Mouse (Mus musculus): ENCODE results near the gene Cnnm4.

DNA sequence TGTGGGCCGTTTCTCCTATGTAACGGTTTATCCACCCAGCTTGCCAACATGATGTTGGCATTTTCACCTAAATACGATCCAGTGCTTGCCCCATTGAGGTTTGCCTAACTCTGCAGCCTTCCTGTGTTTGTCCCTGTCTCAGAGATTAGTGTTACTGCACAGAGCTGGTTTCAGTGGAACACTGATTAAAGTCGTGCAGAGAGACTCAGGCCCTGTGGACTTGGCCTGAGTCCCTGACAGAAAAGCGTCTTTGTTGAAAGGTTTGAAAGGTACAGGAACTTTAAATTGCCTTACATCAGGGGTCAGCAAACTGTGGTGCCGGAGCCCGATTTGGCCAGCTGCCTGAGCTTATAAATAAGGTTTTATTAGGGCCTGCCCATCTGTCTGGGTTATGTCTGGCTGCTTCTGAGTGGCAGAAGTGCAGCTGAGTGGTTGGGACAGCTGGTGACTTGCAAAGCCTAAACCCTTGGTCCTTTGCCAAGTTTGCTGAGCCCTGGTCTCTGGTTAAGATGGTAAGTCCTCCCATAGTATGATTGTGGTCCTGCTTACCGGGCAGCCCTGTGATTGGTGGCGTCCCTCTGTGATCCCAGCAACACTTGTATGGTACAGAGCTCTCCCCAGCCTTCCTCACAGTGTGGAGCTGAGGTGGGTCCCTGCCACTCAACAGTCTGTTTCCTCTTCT is 52.1 kb downstream of the Cnnm4 start:
- no peak for TF ChIP-seq TAL1 (IDR thresholded peaks at IDR 0.05; ENCODE audit: low read length)
- no peak for TF ChIP-seq GATA1 (IDR thresholded peaks at IDR 0.05; ENCODE audit: low read length)
